Mouse (Mus musculus) v-Abl transformed pro-B cells (cell line): Measurements from ENCODE around the gene Lap3.

Experiments used
- in situ Hi-C, 2 experiments: fragments of 400-800 bp; cut with MboI; formaldehyde crosslinking; loops; one replicate each; pipeline ENCODE4 v1.15.1; 2025; ENCODE audit not compliant: unreplicated experiment in 2 of 2

Gene Lap3

DNA sequence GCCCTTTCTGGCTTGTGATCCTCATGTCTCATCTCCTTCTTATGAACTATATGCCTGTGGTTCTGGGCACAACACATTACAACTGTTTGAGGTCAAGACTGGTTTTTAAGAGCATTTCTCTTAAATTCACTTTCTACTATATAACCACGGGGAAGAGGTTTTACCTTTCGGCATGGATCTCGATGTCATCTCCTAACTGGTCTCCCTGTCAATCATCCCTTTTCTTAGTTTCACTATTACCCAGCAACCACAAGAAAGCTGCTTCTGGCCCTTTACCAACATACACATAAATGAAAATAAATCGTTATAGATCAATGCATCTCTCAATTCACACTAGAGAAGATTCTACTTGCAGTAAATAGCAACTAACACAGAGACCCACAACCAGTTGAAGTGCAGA is 42.0 kb downstream of the Lap3 start:
- in situ Hi-C loops = loop anchor here (5.0 to 10.0 kb wide), 4 partner anchors 60 to 812 kb away; partner anchors contain the start of gene Ncapg (in 2 of the 2)

- in situ Hi-C loops = loop anchor here (5.0 to 10.0 kb wide), 4 partner anchors 65 to 808 kb away; partner anchors contain the start of gene Ncapg (in 2 of the 2)
Measured at GRCm38 (mm10) chr5:45539502-45539901, 46.3 kb downstream of the Lap3 start.

- in situ Hi-C loops = no loop called here
Measured at GRCm38 (mm10) chr5:45543374-45543773, 50.2 kb downstream of the Lap3 start.

GRCm38 (mm10) chr5:45549586-45549985 is 56.4 kb downstream of the Lap3 start:
- in situ Hi-C loops = no loop called here
